Mouse (Mus musculus) skeletal muscle tissue, postnatal 0 days (tissue): ENCODE results near the gene Sox6. TPM values are rescaled to one million over a fixed set of nuclear protein-coding genes. Genes with fewer than 3 reads are reported as not detected.

Experiments
- polyA plus RNA-seq: library from polyadenylated mRNA; unstranded; fragments of >200 nt; fragmentation: Nextera tagmentation; extraction: Ambion mirVana; gene quantifications from 2 replicates; pipeline ENCODE4 v1.2.1, GENCODE M21; 2015

Gene Sox6
- 57.5 and 67.9 TPM in 2 replicates for polyA plus RNA-seq

DNA sequence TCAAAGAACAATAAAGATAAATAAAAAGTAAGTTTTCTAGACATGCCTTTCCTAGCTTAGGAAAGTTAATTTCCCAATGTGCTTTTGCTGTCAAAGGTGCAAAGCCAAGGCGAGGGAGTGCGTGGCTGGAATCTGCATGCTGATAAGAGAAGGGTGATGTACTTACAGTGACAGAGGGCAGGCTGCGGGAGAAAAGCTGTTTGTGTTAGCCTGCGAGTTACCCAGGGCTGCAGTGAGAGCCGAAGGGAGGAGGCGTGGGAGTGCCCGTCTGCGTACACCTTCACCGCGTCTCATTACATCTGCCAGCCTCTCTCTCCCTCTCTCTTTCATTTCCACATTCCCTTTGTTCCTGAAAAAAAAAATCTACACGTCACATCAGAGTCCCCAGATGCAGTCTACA, at the start of gene Sox6:
Sox6 (minus strand) TSS at position 286 of the 400 bp plus-strand sequence.

DNA sequence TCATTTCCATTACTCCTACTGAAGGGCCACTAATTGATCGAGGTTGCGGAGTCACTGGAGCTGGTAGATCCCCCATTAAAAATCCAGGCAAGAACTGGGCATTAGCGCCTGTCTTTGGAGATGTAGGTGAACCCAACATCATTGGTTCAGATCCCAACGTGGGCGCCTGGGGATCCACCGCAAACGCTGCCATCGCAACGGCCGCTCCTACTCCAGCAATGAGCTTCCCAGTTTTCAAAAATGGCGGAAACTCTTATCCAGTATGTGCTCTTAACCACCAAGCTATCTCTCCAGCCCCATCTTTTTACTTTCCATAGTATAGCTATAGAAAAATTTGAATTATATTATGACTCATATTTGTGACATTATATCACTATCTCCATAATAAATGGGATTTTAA, 45.8 kb upstream of the Sox6 start, which contains the start of gene Gm4353:
Gm4353 (minus strand) TSS at position 270 of the 400 bp plus-strand sequence.

DNA sequence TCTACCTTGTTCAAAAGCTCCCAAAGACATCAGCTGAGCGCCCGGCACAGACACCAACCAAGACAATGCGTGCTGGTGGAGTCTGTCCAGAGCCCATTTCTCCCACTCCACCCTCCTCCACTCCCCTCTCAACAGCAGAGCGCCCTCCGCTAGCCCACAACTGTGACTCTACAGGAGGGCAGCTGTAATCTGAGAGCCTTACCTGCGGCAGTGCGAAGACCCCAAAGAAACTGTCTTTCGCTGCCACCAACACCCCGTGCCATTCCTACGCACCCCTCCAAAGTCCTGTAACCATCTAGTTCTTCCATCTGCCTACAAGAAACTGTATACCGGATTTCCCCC, 571 bp upstream of the Sox6 start, which contains the start of gene 1110004F10Rik:
1110004F10Rik (plus strand) TSS at position 202 of the 342 bp plus-strand sequence.

Other genes with a start within 250 kb of the Sox6 start
- 124 and 146 TPM in 2 replicates for gene 1110004F10Rik, start 601 bp upstream of the Sox6 start, polyA plus RNA-seq
- 0.49 and 0.63 TPM in 2 replicates for gene Gm4353, start 45.8 kb upstream of the Sox6 start, polyA plus RNA-seq